Mouse (Mus musculus) granulocyte monocyte progenitor cell, adult 5-6 weeks (primary cell): ENCODE measurements around the gene Hist3h2ba. TPM values are rescaled to one million over a fixed set of nuclear protein-coding genes. Genes with fewer than 3 reads are reported as not detected.

ENCODE experiments used
- ATAC-seq: replicated peaks from 2 replicates; pipeline ENCODE4 v1.8.0; 2016; ENCODE audit warnings: mild to moderate bottlenecking, moderate TSS enrichment, inconsistent platforms; ENCODE audit not compliant: poor library complexity, severe bottlenecking
- total RNA-seq, 2 experiments: library from RNA; stranded (forward) in 1 of 2; stranded (reverse) in 1 of 2; fragments of 200-712, 200-1000 nt in 1 of 2; fragments of >200 nt in 1 of 2; fragmentation: Nextera tagmentation in 1 of 2; gene quantifications; 2 replicates each; pipeline ENCODE4 v1.2.3; 2014 to 2017

Gene Hist3h2ba
- total RNA-seq (2014; fragmentation: Nextera tagmentation) = not detected in 2 replicates
- 1.5 and 2.3 TPM in 2 replicates for total RNA-seq (2017)

DNA sequence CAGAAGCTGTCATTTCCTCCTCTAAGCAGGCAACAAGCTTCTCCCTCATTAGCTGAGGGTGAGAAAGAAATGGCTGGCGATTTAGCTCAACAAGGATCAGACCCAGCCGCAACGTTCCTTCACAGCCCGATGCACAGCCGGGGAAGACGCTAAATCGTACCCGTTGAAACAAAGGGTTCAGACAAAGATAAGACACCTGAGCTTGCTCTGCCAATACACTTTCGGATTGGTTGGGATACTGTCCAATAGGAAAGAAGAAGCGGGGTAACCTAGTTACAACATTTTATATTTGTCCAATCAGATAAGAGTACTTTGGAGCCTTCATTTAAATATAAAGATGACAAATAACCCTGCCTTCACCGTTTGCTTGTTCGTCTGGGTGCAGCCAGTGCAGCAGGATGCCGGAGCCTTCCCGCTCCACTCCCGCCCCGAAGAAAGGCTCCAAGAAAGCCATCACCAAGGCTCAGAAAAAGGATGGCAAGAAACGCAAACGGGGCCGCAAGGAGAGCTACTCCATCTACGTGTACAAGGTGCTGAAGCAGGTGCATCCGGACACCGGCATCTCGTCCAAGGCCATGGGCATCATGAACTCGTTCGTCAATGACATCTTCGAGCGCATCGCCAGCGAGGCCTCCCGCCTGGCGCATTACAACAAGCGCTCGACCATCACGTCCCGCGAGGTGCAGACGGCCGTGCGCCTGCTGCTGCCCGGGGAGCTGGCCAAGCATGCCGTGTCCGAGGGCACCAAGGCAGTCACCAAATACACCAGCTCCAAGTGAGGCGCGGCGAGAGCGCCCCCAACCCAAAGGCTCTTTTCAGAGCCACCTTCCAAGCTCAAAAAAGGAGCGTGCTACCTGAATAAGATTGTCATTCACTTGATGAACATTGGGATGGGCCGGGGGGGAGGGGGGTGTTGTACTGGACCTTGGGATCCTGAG is at the start of gene Hist3h2ba:
TSS of gene Hist3h2ba (plus strand) at position 379 of the 938 bp plus-strand sequence.
- ATAC-seq = peak; percentile 39

DNA sequence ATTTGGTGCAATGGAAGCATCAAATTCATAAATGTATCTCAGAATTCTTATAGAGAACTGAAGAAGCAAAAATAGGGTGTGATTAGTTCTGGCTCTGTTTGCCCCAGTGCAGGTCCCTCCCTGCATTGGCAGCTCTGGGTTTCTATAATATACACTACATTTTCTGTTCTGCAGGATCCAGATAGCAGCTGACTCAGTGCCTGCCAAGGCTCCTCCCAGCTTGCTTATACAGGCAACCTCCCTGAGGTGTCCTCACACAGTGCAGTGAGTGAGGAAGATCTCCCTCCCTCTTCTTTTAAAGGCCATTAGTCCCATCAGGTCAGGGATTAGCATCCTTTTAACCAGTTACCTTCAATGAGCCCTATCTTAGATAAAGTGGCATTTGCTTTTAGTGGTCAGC is 47.6 kb upstream of the Hist3h2ba start:
- ATAC-seq = no peak

DNA sequence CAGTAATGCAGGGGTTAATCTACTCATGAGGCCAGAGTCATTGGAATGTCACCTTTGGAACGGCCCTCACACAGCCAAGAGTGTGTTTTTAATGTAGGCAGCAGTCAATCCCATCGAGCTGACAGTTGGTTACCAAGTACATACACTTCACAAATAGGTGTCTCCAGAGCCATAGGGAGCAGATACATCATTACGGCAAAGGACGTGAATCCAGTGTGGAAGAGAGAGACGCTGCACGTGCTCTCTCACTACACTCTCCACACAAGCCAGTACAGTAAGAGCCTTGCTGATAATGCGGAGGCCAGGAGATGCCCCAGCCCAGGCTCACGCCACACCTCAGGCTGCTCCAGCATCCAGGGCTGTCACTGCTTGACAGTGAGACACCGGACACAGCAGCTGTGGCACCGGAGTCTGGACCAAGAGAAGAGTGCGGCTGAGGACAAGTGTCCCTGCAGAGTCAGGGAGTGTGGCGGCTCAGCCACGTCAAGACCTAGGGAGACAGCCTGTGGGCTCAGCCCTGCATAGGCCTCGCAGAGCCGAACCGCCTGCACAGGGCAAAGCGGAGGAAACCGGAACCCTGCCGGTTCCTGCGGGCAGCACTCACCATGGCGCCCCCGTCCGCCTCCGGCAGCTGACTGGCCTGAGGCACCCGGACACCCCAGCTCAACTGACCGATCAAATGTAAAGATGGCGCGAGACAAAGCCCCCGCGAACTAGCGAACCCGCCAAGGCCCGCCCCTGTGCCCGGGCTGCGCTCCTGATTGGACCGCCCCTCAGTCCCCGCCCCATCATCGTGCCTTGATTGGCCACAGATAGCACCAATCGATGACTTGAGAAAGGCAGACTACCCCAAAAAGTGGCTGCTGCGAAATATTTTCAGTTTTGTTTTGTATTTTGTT is 45.0 kb upstream of the Hist3h2ba start, which contains the start of gene Zfp39:
TSS of gene Zfp39 (minus strand) at position 715 of the 899 bp plus-strand sequence.
- ATAC-seq = peak; percentile 96

DNA sequence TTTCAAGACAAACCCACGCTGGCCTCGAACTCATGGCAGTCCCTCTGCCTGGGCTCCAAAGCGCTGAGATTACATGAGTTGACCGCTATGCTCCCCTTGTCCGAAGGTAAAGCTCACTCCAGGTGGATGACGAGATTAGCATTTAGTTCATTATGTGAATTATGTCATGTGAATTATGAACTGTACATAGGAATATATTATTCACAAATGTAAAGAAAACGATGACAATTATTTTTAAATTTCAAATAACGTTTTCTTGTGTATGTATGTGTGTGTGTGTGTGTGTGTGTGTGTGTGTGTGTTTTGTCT is 44.4 kb upstream of the Hist3h2ba start:
- ATAC-seq = no peak

DNA sequence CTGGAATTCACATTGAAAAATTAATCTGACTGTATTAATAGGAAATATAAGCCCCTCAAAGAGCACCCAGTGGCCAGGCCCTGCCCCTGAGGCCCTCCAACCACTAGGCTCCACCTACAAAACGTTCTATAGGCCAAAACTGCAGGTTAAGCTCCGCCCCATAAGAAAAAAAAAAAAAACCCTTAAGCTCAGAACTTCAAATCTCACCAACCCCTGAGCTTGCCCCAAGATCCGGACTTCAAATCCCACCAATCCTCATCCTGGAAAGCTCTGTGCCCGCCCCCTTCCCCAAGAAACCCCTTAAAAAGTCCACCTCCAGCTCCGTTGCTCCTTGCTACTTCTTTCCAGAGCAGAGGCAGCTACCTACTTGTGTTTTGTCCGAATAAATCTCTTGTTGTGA is 43.9 kb upstream of the Hist3h2ba start:
- peak; percentile 23; the same call in 1 of the 2 replicates for ATAC-seq

DNA sequence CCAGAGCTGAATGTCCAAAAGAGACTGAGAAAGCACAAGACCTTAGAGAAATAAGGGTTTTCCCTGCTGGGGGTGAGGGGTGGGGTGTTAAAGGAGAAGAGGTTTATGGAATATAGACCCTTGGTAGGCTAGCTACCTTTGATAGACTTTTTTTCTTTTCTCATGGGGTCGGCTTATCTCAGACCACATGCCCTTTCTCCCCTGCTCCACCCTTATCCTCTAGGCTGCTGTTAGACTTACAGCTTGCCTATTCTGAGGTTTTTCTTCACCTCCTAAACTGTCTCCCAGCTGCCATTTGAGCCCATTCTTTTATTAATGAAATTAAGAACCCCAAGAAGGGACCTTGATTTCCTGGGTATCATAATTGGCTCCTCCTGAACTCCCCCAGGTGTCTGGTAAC is 34.9 kb upstream of the Hist3h2ba start:
- no peak for ATAC-seq

DNA sequence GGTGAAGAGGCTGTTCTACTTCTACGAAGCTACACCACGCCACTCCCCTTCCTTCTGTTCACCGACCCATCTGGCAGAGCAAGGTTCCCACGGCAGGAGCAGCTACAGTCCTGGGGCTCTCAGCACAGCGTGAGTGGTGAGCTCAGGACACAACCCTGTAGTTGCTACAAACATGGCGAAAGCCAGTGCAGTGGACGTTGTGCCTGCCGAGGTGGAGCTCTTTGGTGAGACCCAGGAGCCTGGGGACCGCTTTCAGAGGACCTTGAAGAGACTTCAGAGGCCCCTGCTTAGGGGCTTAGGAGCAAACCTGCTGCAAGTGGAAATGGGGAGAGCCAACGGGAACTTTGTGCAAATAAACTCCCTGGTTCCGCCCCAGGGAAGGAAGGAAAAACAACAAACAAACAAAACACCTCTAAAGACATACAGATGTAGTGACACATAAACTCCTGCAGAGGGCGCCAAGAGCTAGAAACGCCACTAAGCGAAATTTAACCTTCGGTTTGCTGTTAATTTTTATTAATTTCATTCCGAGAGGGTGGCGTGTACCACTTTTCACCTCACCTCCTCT is 34.2 kb upstream of the Hist3h2ba start:
- peak; percentile 68 for ATAC-seq

DNA sequence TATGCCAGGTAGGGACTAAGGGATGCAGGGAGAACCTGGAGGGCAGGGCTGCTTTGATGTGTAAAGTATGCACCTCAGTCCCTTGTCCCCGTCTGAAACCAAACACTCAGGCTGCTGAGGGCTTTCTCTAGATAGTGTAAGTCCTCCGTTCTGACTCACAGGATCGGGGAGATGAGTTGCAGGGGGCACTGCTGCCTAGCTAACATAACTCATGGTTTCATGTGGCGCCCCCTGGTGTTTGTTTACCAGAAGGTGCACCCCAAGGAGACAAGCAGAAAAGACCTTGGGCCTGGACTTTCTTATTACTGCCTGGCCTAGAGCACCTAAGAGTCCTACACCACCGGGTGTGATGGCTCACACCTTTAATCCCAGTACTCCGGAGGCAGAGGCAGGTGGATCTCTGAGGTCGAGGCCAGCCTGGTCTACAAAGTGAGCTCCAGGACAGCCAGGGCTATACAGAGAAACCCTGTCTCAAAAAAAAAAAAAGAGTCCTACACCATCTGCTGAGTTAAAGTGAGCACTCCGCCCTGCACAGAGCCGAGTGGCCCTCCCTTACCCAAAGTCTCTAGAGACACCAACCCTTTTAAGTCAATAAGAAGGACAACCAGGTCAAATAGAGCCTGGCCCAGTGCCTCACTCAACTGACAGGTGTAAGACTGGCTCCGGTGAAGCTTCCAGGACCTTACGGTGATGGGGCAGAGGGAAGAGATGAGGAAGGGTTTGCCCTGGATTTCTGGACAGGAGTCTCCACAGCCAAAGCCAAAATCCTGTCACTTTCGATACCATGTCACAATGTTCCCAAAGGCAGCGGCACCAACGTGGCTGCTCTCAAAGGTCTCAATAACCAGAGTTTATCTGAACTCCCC is 31.6 kb upstream of the Hist3h2ba start:
- peak; percentile 76 for ATAC-seq

DNA sequence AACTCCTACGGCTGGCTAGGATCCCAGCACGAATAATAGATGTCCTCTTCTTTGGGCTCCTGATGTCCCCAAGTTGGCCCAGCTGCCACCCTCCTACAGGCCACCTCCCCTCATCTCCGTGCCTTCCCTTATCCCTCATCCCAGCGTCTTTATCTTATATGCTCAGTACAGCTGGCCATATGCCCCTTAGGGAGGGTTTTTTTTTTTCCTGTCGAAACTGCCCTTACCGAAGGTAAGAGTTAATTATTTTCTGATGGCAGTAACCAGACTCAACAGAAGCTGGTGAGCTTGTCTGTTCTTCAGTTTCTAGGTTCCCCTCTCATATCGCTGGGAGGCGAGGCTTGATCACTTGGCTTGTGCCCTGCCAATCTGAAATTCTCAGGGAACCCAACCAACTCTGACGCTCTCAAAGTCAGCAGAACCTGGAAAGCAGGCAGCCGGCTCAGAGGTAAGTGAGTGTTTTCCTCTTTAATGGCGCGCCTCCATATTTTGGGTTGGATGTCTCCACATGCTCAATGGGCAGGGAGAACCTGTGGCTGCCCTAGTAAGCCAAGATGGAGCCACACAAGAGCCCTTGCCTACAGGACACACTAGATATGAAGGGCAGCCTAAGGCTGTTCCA is 30.9 kb upstream of the Hist3h2ba start, which contains the start of gene Btnl10:
TSS of gene Btnl10 (plus strand) at position 164 of the 622 bp plus-strand sequence.
- ATAC-seq = no peak

DNA sequence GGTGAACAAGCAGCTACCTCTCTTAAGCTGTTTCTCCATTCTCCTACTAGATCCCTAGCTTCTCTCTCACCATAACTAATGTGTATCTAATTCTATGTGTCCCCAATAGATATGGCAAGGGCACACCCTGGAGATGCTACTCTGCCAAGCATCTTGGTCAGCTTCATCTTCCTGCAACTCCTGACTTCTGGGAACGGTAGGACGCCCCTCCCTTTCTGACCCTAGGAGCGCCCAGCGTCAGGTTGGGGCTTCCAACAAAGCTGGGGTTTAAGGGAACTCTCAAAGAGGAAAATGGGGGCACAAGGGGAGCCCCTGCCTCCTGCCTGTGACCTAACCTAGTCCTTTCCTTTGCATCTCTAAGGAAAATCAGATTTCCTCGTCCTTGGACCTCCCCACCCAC is 30.0 kb upstream of the Hist3h2ba start:
- ATAC-seq = no peak

DNA sequence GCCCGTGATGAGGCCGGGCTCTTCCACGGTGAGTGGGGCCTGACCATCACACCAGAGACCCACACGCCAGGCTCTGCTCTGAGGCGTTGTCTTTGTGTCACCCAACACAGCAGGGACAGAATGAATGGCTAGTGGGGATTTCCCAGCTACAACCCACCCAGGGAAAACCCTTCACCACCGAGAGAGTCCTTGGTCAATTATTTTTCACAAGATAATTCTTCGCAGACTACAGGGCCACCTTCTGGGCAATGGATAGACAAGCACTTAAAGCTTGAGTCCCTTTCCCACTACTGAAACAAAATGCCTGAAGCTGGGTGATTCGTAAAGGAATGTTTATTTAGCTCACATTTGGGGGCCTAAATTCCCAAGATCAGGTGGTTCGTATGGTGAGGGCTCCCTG is 26.3 kb upstream of the Hist3h2ba start:
- ATAC-seq = no peak

DNA sequence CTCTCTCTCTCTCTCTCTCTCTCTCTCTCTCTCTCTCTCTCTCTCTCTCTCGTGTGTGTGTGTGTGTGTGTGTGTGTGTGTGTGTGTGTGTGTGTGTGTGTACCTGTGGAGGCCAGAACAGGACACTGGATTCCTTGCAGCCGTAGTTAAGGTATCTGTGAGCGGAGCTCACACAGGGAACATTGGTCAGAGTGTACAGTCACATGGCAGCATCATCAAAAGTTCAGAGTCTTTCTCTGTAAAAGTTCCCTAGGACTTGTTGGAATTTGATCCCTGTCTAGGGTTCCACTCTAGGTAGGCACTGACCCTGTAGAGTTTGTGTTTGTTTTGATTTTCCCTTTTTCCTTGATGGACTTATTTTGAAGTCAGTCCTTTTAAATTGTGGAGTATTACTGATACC is 22.1 kb upstream of the Hist3h2ba start:
- no peak for ATAC-seq

DNA sequence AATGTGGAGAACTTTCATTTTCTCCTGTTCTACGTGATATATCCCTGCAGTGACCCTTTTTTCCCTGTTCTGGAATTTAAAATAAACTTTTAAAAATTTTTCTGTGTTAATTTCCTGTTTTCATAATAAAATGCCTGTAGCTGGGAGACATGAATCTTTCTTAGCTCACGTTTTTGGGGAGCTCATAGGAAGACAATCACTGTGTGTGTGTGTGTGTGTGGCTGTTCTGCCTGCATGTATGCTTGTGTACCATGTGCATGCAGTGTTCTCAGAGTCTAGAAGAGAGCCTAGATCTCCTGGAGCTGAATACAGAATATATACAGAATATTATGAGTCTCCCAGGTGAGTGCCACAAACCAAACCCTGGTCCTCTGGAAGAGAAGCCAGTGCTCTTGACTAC is 21.7 kb upstream of the Hist3h2ba start:
- no peak for ATAC-seq

DNA sequence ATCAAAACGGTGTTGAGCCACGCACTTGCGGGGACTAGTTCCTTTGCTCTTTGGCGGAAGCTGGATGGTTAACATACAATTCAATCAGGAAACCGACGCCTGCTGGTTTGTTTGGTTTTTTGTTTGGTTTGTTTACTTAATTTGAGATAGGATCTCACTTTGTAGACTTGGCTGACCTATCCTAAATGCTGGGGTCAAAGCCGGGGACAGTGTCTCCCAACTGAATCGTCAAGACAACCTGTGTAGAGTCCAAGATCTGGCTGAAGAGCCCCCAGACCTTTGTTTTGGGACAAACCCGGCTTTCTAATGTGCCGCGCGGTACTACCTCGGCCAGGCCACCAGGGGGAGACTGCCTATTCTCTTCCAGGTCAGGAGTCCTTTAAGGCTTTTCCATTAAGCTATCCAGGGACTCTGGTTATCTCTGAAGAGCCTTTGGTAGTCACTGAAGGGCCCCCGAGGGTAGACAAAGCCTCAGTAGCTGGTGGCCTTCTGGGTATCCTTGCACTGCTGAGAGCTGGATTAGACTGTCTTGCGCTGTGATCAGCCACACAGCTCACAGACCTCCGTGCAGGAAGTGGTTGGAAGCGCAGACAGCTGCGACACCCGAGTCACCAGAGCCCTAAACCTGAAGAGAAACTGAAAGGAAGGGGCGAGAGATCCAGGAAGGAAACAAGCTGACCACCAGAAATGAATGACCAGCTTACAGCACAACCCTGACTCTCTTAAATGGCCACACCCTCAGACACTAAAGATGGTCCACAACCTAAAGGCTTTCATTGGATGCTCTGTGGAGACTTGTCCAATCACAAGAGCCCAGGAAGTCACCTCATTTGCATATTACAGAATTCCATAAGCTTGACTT is 20.7 kb upstream of the Hist3h2ba start:
- ATAC-seq = peak; percentile 92

DNA sequence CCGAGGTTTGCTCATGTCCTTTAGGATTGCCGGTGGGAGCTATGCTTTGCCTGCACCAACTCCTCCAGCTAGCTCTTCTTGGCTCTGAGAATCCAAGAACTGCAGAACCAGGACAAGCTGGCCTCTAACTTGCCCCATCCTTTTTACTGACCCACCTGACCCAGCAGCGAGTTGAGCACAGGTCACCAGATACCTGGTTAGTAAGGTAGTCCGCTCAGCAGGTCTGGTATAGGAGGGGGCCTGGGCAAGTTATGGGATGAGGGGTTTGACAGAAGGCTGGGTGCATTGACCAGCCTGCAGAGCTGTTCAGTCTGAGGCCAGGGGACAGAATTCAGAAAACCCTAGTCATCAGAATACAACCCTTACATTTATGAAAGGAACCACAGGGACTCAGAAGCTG is 19.7 kb upstream of the Hist3h2ba start:
- no peak for ATAC-seq

DNA sequence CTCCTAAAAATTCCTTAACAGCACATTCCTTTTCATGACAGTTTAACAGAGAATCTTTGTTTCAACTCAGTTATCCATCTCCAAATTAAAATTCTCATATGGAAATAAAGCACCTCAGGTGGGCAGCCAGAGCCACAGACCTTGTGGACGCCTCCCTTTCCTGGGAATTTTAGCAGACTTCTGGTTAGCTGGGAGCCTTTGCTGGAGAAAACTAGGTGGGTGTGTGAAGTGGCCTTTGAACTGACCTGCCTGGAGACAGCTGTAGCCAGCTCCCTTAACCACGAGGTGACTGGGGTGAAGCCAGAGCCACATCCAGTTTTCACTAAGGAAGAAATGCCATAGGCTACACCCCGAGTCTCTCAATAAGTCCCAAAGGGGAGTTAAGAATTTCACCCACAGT is 19.1 kb upstream of the Hist3h2ba start:
- ATAC-seq = no peak

DNA sequence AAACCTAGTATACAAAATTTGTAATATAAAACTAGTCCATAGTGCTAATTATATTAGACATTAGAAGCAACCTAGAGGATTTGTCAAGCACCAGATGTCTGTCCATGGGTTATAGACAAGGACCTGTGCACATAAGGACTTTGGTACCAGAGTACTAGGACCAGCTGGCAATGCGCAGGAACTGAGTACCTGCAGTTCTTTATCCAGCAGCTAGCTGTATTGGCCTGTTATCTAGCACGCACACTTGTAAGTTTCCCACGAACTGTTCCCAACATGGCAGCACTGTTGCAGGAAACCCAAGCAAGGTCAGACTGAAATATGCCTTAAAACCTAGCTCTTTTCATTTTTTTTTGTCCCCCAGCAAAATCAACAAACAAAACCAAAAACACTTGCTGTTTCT is 18.5 kb upstream of the Hist3h2ba start:
- ATAC-seq = no peak

DNA sequence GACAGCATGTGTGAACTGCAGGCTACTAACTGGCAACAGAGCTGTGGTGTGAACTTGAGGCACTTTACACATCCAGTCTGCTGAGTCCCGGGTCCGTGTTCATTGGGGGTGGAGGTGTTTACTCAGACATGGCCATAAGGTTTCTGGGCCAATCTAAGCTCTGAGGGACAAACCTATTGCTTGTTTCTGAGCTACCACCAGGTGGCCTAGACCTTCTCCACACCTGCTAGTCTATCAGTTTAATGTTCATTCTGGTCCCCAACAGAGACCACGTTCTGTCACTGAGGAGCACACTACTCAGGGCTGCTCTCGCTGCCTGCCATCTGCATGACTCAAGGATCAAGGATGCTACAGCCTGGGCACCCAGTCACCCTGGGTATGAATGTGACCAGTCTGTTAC is 17.1 kb upstream of the Hist3h2ba start:
- ATAC-seq = no peak
